Mouse (Mus musculus) intestine, postnatal 0 days (tissue): Measurements from ENCODE around the gene Mapk9. TPM values are rescaled to one million over a fixed set of nuclear protein-coding genes. Genes with fewer than 3 reads are reported as not detected.

ENCODE experiments used
- ATAC-seq: fragments of 200-750 bp; cut with Nextera tagmentation; 2 replicates; pipeline ENCODE4 v1.8.0; 2017; ENCODE audit warnings: mild to moderate bottlenecking, moderate TSS enrichment, moderate library complexity
- H3K27ac ChIP-seq: fragments of 300-500 bp; sonication (generic); 2 replicates; pipeline ENCODE4 v1.5.1; 2014; ENCODE audit warnings: mild to moderate bottlenecking, low read depth, low read length, moderate library complexity
- H3K27me3 ChIP-seq: fragments of 300-500 bp; sonication (generic); replicated peaks from 2 replicates; pipeline ENCODE4 v1.6.1; 2014; ENCODE audit warnings: low read length, mixed read lengths; ENCODE audit not compliant: control insufficient read depth, insufficient read depth
- H3K36me3 ChIP-seq: fragments of 300-500 bp; sonication (generic); 2 replicates; pipeline ENCODE4 v1.6.1; 2014; ENCODE audit warnings: mild to moderate bottlenecking, moderate library complexity; ENCODE audit not compliant: control insufficient read depth, insufficient read depth
- H3K4me1 ChIP-seq: fragments of 300-500 bp; sonication (generic); replicated peaks from 2 replicates; pipeline ENCODE4 v1.6.1; 2014; ENCODE audit warnings: antibody characterized with exemption, low read length, mixed read lengths; ENCODE audit not compliant: control insufficient read depth, insufficient read depth
- H3K4me2 ChIP-seq: fragments of 300-500 bp; sonication (generic); replicated peaks from 2 replicates; pipeline ENCODE4 v1.6.1; 2014; ENCODE audit warnings: low read depth, mild to moderate bottlenecking, moderate library complexity
- H3K4me3 ChIP-seq: fragments of 300-500 bp; sonication (generic); 2 replicates; pipeline ENCODE4 v1.5.1; 2014; ENCODE audit warnings: low read depth, low read length
- H3K9ac ChIP-seq: fragments of 300-500 bp; sonication (generic); 2 replicates; pipeline ENCODE4 v1.6.1; 2014; ENCODE audit warnings: mild to moderate bottlenecking, low read depth, low read length
- H3K9me3 ChIP-seq: fragments of 300-500 bp; sonication (generic); 2 replicates; pipeline ENCODE4 v1.6.1; 2016; ENCODE audit warnings: mixed run types; ENCODE audit not compliant: control insufficient read depth
- CTCF ChIP-seq: sonication (generic); IDR thresholded peaks from 2 replicates; pipeline ENCODE4 v1.5.1; 2016; ENCODE audit warnings: low read depth, mild to moderate bottlenecking, control low read depth, antibody characterized with exemption, moderate library complexity
- WGBS: fragments of 180-500 bp; shearing (Covaris S2); extraction: QIAGEN DNeasy Blood & Tissue Kit; methylation state at CpG from one replicate; pipeline ENCODE4 v1.1.7; 2014; 5-methylcytosine and 5-hydroxymethylcytosine counted together
- polyA plus RNA-seq: library from polyadenylated mRNA; unstranded; fragments of >200 nt; fragmentation: Nextera tagmentation; extraction: Ambion mirVana; gene quantifications from 2 replicates; pipeline ENCODE4 v1.2.1, GENCODE M21; 2015

Mapk9 gene
- polyA plus RNA-seq, 1 experiment from 2014 or later, result 22.0 TPM

DNA sequence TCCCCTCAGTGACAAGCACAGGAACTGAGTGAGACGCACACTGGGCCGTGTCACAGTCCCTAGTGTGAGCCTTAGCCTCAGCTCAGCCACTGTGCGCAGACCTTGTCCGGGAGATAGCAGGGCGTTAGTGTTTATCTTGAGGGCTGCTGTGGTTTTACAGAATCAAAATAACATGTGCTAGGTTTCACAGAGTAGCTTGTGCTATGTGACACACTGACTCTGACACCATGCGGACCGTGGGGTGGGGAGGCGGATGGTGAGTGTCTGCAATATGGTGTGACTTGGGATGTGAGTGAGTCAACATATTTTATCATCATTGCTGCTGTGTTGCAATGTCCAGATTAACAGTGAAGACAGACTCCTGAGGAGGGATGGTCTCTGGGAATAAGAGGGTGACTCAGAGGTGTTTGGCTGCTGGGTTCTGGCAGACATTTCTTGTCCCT is 35.4 kb upstream of the Mapk9 start:
- H3K9me3 ChIP-seq, result no peaks in the 10 kb centered on the region
- ATAC-seq, result no peak
- H3K9ac ChIP-seq, result no peak overlapping the region
- no peaks in the 10 kb centered on the region for H3K4me1 ChIP-seq
- H3K4me2 ChIP-seq, result no peak overlapping the region
- H3K27ac ChIP-seq, result no peak overlapping the region
- no peaks in the 10 kb centered on the region for H3K36me3 ChIP-seq
- H3K4me3 ChIP-seq, result no peak overlapping the region
- TF ChIP-seq CTCF, result no peak
- 73% methylated on average over 8 of the region's 8 CpGs for WGBS
- no peaks in the 10 kb centered on the region for H3K27me3 ChIP-seq

DNA sequence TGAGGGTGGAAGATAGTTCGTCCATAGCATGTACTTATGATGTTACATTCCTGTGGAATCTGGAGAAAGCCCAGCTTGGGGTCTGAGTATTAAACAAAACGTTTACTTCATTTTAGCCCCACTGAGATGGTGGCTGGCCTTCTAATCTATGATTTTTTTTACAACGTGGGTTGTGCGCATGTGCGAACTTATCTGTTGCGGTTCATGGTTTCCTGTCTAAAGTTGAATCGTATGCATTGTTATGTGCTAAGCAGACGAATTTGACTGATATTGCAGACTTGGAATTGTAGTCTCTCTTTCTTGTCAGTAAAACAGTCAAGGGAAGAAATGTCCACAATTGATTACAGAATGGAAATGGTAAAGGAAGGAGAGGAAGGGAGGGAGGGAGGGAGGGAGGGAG is 34.7 kb upstream of the Mapk9 start:
- no peak for TF ChIP-seq CTCF
- Histone ChIP-seq H3K27ac (no peak overlapping the region), H3K9ac (no peak overlapping the region), H3K9me3 (no peaks in the 10 kb centered on the region), H3K4me1 (no peaks in the 10 kb centered on the region), H3K4me3 (no peak overlapping the region), H3K36me3 (no peaks in the 10 kb centered on the region), H3K27me3 (no peaks in the 10 kb centered on the region), H3K4me2 (no peak overlapping the region)
- WGBS, result 80% methylated on average over 8 of the region's 8 CpGs
- ATAC-seq, result no peak

DNA sequence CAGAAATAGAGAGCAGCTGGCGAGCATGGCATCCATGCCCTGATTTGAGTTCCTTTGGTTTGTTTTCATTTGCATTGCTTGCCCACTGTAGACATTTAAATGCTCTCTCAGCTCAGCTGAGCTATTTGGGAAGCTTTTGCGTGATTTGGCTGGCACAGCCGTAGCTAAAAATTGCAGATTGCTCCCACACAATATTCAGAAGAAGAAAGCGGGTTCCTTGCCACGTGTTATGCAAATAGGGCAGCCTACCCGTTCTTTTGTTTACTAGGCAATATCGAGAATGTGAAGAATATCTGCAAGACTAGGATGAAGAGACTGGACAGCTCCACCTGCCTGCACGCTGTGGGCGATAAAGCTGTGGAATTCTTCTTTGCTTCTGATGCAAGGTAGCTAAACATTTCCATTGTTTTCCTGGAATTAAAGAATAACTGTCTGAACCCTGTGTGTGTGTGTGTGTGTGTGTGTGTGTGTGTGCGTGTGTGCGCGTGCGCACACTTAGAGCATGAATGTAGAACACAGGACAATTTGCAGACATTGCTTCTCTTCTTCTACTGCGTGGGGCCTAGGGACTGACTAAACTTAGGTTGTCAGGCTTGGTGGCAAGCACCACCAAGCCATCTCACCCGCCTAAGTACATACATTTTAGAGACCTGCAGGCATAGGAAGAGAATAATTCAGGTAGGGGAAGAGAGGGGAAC is 27.5 kb upstream of the Mapk9 start:
- no peak for ATAC-seq
- Histone ChIP-seq H3K4me1 (no peaks in the 10 kb centered on the region), H3K9ac (no peak overlapping the region), H3K27ac (no peak overlapping the region), H3K36me3 (no peaks in the 10 kb centered on the region), H3K4me2 (no peak overlapping the region), H3K27me3 (no peaks in the 10 kb centered on the region), H3K4me3 (no peak overlapping the region), H3K9me3 (no peaks in the 10 kb centered on the region)
- TF ChIP-seq CTCF, result 0 out of 2 replicates have a peak, but pooled peaks have one; percentile 10
- 87% methylated on average over 15 of the region's 15 CpGs for WGBS

DNA sequence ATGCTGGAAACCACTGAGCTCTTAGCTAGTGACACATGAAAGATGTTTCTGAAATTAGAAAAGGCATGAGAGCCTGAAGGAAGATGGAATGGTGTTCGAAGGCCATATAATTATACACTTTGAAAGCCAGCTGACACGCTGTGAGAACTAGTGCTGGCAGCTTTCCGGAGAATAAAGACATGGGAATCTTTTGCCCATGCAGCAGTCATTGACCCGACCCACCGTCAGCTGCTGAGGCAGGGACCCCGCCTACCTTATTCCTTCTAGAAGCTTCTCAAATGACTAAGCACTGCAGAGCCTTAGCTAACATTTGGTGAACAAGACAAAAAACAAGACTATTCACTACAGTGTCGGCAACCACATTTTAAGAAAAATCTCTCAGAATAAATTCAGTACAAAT is 26.9 kb upstream of the Mapk9 start:
- Histone ChIP-seq H3K9me3 (no peaks in the 10 kb centered on the region), H3K4me2 (no peak overlapping the region), H3K36me3 (no peaks in the 10 kb centered on the region), H3K9ac (no peak overlapping the region), H3K27me3 (no peaks in the 10 kb centered on the region), H3K27ac (no peak overlapping the region), H3K4me3 (no peak overlapping the region), H3K4me1 (no peaks in the 10 kb centered on the region)
- no peak for TF ChIP-seq CTCF
- no peak for ATAC-seq
- 89% methylated on average over 7 of the region's 7 CpGs for WGBS

DNA sequence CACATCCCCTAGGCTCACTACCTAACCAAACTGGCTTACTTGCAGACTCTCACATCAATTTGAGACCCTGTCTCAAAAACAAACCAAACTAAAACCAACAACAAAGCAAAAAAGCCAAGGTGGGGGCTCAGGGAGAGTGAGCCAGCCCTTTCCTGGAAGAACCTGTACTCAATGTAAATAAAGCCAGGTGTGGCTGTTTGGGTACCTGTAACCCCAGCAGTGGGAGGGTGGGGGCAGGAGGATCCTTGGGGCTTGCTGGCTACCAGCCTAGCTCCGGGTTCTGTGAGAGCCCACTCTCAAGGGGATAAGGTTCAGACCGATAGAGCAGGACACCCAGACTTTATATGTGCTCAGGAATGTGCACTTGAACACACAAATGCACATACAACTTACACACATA is 25.6 kb upstream of the Mapk9 start:
- no peaks in the 10 kb centered on the region for H3K9me3 ChIP-seq
- H3K4me2 ChIP-seq, result no peak overlapping the region
- no peaks in the 10 kb centered on the region for H3K36me3 ChIP-seq
- H3K4me1 ChIP-seq, result no peaks in the 10 kb centered on the region
- ATAC-seq, result no peak
- no peak for TF ChIP-seq CTCF
- no peak overlapping the region for H3K9ac ChIP-seq
- H3K4me3 ChIP-seq, result no peak overlapping the region
- 70% methylated on average over 2 of the region's 2 CpGs for WGBS
- H3K27me3 ChIP-seq, result no peaks in the 10 kb centered on the region
- no peak overlapping the region for H3K27ac ChIP-seq

DNA sequence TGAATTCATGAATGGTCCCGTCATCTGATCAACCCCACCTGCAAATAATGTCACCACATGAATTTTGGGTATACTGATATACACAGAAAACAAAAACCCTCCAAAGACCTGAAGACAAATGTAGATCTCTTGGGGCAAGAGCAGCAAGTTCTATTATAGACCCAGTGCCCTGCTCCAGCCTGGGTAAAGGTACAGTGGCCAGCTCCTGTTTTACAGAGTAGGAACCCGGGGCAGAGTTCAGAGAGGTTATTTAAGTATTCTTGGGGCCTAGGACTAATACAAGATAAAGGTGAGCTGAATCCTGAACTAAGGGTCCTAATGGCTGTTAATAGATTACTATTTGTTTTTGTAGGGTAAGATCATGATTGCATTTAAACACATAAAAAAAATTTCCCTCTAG is 25.0 kb upstream of the Mapk9 start:
- Histone ChIP-seq H3K9me3 (no peaks in the 10 kb centered on the region), H3K4me3 (no peak overlapping the region), H3K4me2 (no peak overlapping the region), H3K27me3 (no peaks in the 10 kb centered on the region), H3K36me3 (no peaks in the 10 kb centered on the region), H3K27ac (no peak overlapping the region), H3K4me1 (no peaks in the 10 kb centered on the region), H3K9ac (no peak overlapping the region)
- WGBS, result 43% methylated on average over 2 of the region's 2 CpGs
- no peak for ATAC-seq
- no peak for TF ChIP-seq CTCF
